Mouse (Mus musculus): ENCODE measurements around the gene Gria4. TPM values are rescaled to one million over a fixed set of nuclear protein-coding genes. Genes with fewer than 3 reads are reported as not detected.

The Gria4 gene
- polyA plus RNA-seq, 1 experiment: not detected

DNA sequence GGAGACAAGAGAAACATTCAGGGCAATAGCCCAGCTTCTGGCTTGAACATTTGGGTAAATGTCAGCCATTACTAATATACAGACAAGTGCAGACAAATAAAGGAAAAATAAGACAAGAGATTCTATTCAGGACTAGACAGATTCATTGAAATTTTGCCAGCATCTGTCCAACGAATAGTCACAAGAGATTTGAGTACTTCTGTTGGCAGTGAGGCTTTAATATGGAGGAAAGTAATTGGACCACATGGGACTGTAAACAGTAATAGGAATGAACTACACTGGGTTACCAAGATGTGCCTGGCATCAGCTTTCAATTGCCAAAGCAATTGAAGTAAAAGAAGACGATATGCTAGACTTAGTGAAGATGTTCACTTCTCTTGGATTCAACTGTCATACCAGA lies 81.9 kb downstream of the Gria4 start:
- no peak for DNase-seq (ENCODE audit: low read depth in 1 of 2, low spot score in 2 of 2)
- 81% methylated on average over 2 of the region's 2 CpGs for WGBS
- H3K36me3 ChIP-seq (ENCODE audit: control insufficient read depth, insufficient read depth, low read length): no peaks in the 10 kb centered on the region
- no peaks in the 10 kb centered on the region for H3K4me1 ChIP-seq (ENCODE audit: control insufficient read depth, insufficient read depth, insufficient read length)
- TF ChIP-seq CTCF (IDR thresholded peaks at IDR 0.05; ENCODE audit: extremely low read depth, insufficient read depth, insufficient read length, insufficient replicate concordance): no peak
- no peak for TF ChIP-seq POLR2A (IDR thresholded peaks at IDR 0.05; ENCODE audit: low read depth, low read length)
- H3K27ac ChIP-seq (ENCODE audit: insufficient read depth, low read length): no peak overlapping the region
- H3K4me3 ChIP-seq (ENCODE audit: extremely low read depth, insufficient read depth, insufficient read length): no peak overlapping the region
- no peaks in the 10 kb centered on the region for H3K27me3 ChIP-seq (ENCODE audit: control insufficient read depth, insufficient read depth, low read length)

DNA sequence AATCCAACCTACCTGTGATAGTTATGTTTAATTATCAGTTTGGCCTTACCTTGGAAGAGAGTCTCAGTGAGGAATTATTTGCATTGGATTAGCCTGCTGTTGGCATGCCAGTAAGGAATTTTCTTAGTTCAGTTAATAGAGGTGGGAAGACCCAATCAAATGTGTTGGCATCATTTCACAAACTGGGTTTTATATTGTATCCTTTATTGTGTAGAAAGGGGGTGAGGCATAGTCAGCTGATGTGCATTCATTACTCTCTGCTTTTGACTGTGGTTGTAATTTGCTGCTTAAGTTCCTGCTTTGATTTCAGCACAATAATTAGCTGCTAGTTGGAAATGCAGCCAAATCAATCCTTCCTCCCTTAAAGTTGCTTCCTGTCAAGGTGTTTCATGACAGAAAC lies 83.7 kb downstream of the Gria4 start:
- Histone ChIP-seq H3K36me3 (ENCODE audit: control insufficient read depth, insufficient read depth, low read length) (no peaks in the 10 kb centered on the region), H3K27me3 (ENCODE audit: control insufficient read depth, insufficient read depth, low read length) (no peaks in the 10 kb centered on the region), H3K27ac (ENCODE audit: insufficient read depth, low read length) (no peak overlapping the region), H3K4me3 (ENCODE audit: extremely low read depth, insufficient read depth, insufficient read length) (no peak overlapping the region), H3K4me1 (ENCODE audit: control insufficient read depth, insufficient read depth, insufficient read length) (no peaks in the 10 kb centered on the region)
- no peak for DNase-seq (ENCODE audit: low read depth in 1 of 2, low spot score in 2 of 2)
- TF ChIP-seq CTCF (IDR thresholded peaks at IDR 0.05; ENCODE audit: extremely low read depth, insufficient read depth, insufficient read length, insufficient replicate concordance) (no peak), POLR2A (IDR thresholded peaks at IDR 0.05; ENCODE audit: low read depth, low read length) (no peak)

DNA sequence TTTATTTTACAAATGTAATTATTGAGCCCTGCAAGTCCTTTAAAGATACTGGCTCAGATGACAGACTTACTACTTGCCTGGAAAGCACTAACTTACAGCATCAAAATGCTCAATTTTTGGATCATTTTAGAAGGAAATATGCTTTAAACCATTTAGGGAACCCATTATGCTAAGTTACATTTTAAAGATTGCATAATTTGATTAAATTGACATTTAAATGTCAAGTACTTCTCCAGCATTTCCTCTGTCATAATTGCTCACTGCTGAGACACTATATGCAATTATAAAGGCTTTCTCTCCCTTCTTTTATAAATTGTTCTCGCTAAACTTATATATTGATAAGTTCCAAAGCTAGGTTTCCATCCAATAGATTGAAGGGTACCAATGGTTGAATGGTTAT lies 108.9 kb downstream of the Gria4 start:
- H3K27ac ChIP-seq (ENCODE audit: insufficient read depth, low read length): no peak overlapping the region
- no peak overlapping the region for H3K4me3 ChIP-seq (ENCODE audit: extremely low read depth, insufficient read depth, insufficient read length)
- no peaks in the 10 kb centered on the region for H3K36me3 ChIP-seq (ENCODE audit: control insufficient read depth, insufficient read depth, low read length)
- TF ChIP-seq CTCF (IDR thresholded peaks at IDR 0.05; ENCODE audit: extremely low read depth, insufficient read depth, insufficient read length, insufficient replicate concordance) (no peak), POLR2A (IDR thresholded peaks at IDR 0.05; ENCODE audit: low read depth, low read length) (no peak)
- no peaks in the 10 kb centered on the region for H3K27me3 ChIP-seq (ENCODE audit: control insufficient read depth, insufficient read depth, low read length)
- no peak for DNase-seq (ENCODE audit: low read depth in 1 of 2, low spot score in 2 of 2)
- WGBS: 59% methylated on average over 1 of the region's 1 CpGs
- no peaks in the 10 kb centered on the region for H3K4me1 ChIP-seq (ENCODE audit: control insufficient read depth, insufficient read depth, insufficient read length)

DNA sequence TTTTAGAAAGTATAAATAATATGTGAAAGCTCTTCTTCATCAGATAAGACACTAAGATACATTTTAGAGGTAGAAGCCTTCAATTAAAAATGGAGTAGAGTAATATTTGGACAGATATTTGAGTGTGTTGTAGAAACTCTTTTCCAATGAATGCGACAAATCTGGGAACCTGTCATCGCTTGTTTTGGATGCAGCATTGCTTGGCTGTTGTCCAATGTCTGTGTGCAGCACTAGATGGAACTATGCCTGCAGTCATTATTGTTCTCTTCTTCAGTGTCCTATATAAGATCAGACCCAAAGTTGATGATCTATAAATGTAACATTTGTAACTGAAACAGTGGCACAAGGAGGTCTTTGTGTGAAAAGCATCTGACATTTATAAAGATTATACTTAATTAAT lies 115.8 kb downstream of the Gria4 start:
- no peaks in the 10 kb centered on the region for H3K36me3 ChIP-seq (ENCODE audit: control insufficient read depth, insufficient read depth, low read length)
- H3K27me3 ChIP-seq (ENCODE audit: control insufficient read depth, insufficient read depth, low read length): no peaks in the 10 kb centered on the region
- no peaks in the 10 kb centered on the region for H3K4me1 ChIP-seq (ENCODE audit: control insufficient read depth, insufficient read depth, insufficient read length)
- TF ChIP-seq CTCF (IDR thresholded peaks at IDR 0.05; ENCODE audit: extremely low read depth, insufficient read depth, insufficient read length, insufficient replicate concordance) (no peak), POLR2A (IDR thresholded peaks at IDR 0.05; ENCODE audit: low read depth, low read length) (no peak)
- DNase-seq (ENCODE audit: low read depth in 1 of 2, low spot score in 2 of 2): no peak
- WGBS: 89% methylated on average over 2 of the region's 2 CpGs
- no peak overlapping the region for H3K27ac ChIP-seq (ENCODE audit: insufficient read depth, low read length)
- H3K4me3 ChIP-seq (ENCODE audit: extremely low read depth, insufficient read depth, insufficient read length): no peak overlapping the region

DNA sequence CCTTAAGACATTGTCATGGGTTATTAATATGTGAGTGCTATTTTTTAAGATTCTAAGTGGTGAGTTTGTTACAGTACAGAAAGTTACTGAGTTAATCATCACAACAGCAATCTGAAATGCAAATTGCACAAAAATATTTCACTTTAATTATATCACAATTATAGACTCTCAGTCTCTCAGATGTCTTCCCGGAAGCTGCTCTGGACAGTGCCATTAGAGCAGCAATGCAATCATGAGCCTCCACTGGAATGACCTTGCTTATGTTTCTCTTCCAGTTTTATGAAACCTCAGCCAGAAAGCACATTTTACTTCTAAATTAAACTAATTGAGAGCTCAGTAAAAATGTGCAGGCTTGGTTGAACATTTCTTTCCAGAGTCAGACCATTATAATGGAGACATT lies 116.9 kb downstream of the Gria4 start:
- Histone ChIP-seq H3K36me3 (ENCODE audit: control insufficient read depth, insufficient read depth, low read length) (no peaks in the 10 kb centered on the region), H3K4me1 (ENCODE audit: control insufficient read depth, insufficient read depth, insufficient read length) (no peaks in the 10 kb centered on the region), H3K4me3 (ENCODE audit: extremely low read depth, insufficient read depth, insufficient read length) (no peak overlapping the region), H3K27me3 (ENCODE audit: control insufficient read depth, insufficient read depth, low read length) (no peaks in the 10 kb centered on the region), H3K27ac (ENCODE audit: insufficient read depth, low read length) (no peak overlapping the region)
- no peak for DNase-seq (ENCODE audit: low read depth in 1 of 2, low spot score in 2 of 2)
- WGBS: 85% methylated on average over 1 of the region's 1 CpGs
- TF ChIP-seq CTCF (IDR thresholded peaks at IDR 0.05; ENCODE audit: extremely low read depth, insufficient read depth, insufficient read length, insufficient replicate concordance) (no peak), POLR2A (IDR thresholded peaks at IDR 0.05; ENCODE audit: low read depth, low read length) (no peak)

DNA sequence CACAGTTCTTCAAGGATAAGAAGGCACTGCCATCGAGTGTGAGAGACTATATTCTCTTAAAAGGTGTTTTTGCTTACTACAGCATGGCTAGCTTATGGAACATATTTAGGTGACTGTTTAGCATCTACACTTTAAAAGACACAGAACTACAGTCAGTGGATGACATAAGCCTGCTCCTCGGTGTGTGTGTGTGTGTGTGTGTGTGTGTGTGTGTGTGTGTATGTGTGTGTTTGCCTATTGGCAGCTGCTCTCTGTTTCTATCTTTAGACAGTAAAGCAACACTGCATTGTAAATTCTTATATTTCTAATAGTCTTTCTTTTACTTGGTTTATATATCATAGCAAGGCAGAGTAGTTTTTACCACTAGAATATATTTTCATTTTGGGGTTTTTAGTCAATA lies 130.3 kb downstream of the Gria4 start:
- no peak overlapping the region for H3K27ac ChIP-seq (ENCODE audit: insufficient read depth, low read length)

DNA sequence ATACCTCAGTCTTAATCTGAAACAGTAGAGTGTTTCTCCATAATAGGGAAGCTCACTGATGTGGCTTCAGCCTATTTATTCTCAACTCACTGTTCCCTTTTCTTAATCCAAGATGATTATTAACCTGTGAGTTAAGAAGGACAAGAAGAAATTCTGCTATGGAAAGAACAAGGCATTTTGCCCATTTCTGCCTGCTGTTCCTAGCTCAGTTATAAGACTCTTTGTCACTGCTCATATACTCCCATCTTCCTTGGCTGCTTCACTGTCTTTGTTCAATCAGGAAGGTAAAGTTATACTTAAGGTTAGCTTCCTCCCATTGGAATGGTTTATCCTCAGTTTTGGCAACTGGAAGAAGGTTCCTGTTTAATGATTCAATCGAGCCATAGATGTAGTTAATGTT lies 133.6 kb downstream of the Gria4 start:
- no peaks in the 10 kb centered on the region for H3K36me3 ChIP-seq (ENCODE audit: control insufficient read depth, insufficient read depth, low read length)
- H3K4me1 ChIP-seq (ENCODE audit: control insufficient read depth, insufficient read depth, insufficient read length): no peaks in the 10 kb centered on the region
- H3K27ac ChIP-seq (ENCODE audit: insufficient read depth, low read length): no peak overlapping the region
- no peak overlapping the region for H3K4me3 ChIP-seq (ENCODE audit: extremely low read depth, insufficient read depth, insufficient read length)
- no peaks in the 10 kb centered on the region for H3K27me3 ChIP-seq (ENCODE audit: control insufficient read depth, insufficient read depth, low read length)
- WGBS: 69% methylated on average over 1 of the region's 1 CpGs
- DNase-seq (ENCODE audit: low read depth in 1 of 2, low spot score in 2 of 2): no peak
- no peak for TF ChIP-seq POLR2A (IDR thresholded peaks at IDR 0.05; ENCODE audit: low read depth, low read length)
- no peak for TF ChIP-seq CTCF (IDR thresholded peaks at IDR 0.05; ENCODE audit: extremely low read depth, insufficient read depth, insufficient read length, insufficient replicate concordance)

More for the DNA sequence above, 130.3 kb downstream of the Gria4 start:
- no peaks in the 10 kb centered on the region for H3K27me3 ChIP-seq (ENCODE audit: control insufficient read depth, insufficient read depth, low read length)
- no peak for DNase-seq (ENCODE audit: low read depth in 1 of 2, low spot score in 2 of 2)
- TF ChIP-seq POLR2A (IDR thresholded peaks at IDR 0.05; ENCODE audit: low read depth, low read length) (no peak), CTCF (IDR thresholded peaks at IDR 0.05; ENCODE audit: extremely low read depth, insufficient read depth, insufficient read length, insufficient replicate concordance) (no peak)
- whole genome bisulfite sequencing: 74% methylated on average over 2 of the region's 2 CpGs
- H3K36me3 ChIP-seq (ENCODE audit: control insufficient read depth, insufficient read depth, low read length): no peaks in the 10 kb centered on the region
- no peak overlapping the region for H3K4me3 ChIP-seq (ENCODE audit: extremely low read depth, insufficient read depth, insufficient read length)
- H3K4me1 ChIP-seq (ENCODE audit: control insufficient read depth, insufficient read depth, insufficient read length): no peaks in the 10 kb centered on the region
